Mouse (Mus musculus): ENCODE measurements at regions not wholly inside any gene's neighbourhood (a gene's known extent, or its start where the extent isn't known, plus 50 kb on each side); places are given as distances from the start of the nearest gene placed in this dataset.

DNA sequence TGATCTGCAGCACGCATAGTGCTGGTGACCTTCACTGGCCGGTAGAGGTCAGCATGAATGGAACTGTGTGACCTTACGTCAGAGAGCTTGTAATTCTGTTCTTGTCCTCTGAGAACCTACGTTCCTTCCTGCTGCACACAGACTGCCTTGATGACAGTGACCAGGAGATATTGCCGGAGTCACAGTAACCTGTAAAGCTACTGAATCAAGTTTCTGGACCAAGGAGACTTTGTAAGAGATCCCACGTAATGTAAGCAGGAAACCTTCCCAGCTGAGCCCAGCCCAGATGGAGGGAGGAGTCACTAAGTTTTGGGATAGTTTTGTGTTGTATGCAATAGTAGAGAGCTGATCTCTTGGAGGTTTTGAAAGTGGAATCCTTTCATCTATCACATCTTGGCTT, 117.4 kb upstream of the Lyplal1 start:
- no peak for DNase-seq (ENCODE audit: low spot score)

DNA sequence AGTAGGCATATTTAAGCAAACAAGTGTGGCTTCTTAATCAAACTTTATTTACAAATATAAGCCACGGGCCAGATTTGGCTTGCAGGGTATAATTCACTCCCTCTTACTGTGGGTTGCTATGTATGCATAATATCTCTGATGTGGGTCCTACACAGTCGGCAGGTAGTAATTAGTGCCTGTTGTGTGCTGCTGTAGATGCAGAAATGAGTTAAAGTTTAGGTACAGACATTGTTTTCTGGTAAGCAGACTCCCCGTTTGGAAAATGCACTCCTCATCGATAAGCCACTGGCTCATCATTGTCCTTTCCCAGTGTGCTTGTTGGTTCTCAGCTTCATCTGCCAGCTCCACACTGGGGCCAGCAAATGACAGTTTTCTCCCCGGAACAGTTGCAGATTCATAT, 113.4 kb upstream of the Lyplal1 start:
- no peak for DNase-seq (ENCODE audit: low spot score)

DNA sequence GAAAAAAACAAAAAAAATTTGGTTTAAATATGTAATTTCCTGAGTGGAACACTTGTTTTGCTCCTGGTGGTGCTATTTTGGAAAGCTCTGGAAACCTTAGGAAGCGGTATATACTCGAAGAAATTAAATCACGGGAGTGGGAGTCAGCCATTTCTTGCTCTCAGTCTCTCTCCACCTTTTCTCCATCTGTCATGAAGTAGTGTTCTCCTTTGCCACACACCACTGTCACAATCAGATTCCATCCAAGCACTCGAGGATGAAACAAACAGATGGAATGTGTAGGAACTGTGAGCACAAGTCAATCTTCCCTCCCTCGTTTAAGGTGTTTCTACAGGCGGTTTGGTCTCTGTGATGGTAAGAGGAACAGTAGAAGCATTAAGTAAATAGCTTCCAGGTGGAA, 112.7 kb upstream of the Lyplal1 start:
- no peak for DNase-seq (ENCODE audit: low spot score)

DNA sequence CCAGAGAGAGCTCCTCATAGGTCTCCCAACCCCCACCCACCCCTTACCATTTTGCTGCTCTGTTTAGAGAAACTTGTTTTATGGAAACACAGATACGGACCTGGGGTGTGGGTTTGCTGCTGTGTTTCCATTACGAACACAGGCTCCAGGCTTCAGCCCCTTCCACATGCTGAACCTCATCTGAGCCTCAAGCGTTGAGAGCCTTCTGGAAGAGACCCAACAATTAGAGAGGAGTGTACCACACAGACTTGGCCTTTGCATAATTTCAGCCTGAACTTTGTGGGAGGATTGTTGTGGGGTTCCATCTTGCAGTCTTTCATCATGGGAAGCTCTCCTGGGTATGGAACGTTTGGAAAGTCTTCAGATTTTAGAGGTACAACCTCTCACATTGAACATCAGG, 111.3 kb upstream of the Lyplal1 start:
- DNase-seq (ENCODE audit: low spot score): no peak

DNA sequence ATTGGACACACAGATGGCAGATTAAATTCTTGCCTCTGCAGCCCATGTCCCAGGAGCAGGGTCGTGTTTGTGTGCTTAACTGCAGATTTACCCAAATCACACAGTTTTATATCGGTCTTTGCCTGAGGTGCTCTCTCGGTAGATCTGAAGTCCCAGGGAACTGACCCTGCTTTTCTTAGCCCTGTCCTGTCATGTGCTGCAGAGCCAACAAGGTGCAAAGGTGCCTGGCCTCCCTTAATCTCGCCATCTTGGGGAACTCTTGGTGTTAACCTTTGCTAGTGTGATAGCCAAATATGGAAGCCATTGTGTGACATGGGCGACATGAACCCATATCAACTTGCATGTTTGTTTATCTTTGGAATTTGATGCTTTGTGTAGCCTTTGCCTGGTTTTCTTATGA, 107.1 kb upstream of the Lyplal1 start:
- peak; percentile 40 for DNase-seq (ENCODE audit: low spot score)

DNA sequence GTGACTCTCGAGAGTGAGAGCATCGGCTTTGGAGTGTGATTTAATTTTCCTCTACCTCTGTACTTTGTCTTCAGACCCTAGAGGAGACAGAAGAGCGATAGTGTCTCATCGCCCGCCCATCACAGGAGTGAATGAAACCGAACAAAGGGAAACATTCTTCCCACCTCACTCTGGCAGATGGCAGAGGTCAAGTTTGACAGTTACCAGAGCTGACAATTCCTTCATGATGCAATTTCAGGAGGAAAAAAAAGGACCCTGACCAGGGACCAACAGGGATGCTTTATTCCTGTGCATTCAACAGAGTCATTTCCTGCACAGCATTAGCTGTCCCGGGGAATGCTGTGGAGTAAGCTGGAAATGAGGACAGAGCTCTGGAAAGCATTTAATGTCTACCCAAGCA, 106.3 kb upstream of the Lyplal1 start:
- DNase-seq (ENCODE audit: low spot score): peak; percentile 80

DNA sequence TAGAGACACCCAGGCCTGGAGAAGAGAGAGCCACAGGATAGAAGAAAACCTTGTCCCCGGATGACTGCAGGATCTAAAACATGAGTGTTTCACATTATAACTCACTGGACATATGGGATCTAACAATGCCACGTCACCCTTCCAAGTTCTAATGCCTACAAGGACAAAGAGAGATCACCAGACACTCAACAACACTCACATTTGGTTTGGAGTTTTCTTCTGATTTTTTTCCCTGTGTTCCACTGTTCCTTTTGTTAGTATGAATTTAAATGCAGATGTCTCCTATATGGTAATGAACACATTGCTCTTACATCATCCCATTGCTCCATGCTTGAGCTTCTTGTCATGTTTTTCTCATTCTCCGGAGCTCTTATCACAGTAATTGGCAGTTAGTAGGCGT, 101.9 kb upstream of the Lyplal1 start:
- no peak for DNase-seq (ENCODE audit: low spot score)

DNA sequence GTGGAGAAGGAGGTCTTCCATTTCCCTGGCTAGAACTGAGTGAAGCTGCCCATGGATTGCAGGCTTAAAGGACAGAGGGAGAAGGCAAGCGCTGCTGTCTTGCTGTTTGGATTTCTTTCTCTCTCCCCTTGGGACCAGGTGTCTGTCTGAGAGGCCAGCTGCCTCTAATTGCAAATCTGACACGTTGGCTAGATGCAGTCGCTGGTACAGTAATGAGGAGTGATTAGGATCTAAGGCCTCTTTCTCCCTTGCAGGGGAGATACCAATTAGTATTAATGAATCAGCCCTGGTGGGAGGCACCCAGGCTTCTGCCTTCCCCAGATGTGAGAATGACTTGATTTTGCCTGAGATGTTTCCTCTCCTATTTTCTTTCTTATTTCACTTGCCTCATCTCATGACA, 100.1 kb upstream of the Lyplal1 start:
- no peak for DNase-seq (ENCODE audit: low spot score)

DNA sequence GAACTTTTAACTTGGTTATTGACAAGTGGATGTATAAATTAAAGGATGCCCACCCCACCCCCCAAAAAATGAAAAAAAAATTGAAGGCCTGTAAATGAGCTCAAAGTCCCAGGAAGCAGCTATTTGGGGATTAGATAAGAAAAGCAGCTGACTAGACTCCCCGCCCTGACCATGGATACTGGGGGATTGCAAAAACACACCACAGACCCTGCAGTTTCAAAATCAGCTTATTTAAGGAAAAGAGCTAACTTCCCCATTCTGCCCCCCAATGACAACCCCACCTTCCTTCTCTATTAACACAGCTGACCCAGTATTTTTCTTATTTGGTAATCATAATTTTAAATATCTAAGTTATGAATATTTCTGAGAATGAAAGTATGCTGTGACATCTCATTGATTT, 87.0 kb upstream of the Lyplal1 start:
- no peak for DNase-seq (ENCODE audit: low spot score)

DNA sequence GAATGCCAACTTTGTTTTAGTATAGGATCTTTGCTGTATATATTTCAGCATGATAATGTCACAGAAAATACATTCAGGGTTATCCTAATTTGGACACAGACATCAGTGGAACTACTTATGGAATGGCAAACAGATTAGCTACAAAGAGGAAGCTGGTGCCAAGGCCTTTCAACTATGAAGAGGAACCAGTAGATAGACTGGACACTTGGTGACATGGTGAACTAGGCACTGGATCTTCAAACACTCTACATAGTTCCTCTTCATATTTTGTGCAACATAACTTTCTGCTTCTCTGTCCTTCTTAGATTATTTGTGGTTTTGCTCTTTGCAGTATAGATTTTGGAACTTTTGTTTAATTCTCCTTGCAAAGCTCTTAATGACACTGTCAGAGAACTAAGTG, 85.4 kb upstream of the Lyplal1 start:
- no peak for DNase-seq (ENCODE audit: low spot score)

DNA sequence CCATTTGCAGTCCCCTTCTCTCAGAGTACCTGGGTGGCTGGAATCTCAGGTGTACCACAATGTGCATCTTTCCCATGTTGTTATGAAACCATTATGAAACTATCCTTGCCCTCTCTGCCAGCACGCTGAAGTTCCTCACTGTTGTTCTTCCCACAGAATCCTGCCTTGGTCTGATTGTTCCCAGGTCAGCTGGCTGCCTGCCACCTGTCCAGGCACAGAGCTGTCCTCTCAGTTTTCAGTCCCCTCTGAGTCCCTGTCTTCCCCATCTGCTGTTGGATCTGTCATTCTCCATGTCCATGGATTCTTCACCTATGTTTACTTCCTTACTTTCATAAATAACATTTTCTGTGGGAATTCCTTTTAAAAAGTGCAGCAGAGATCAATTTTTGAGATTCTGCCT, 81.3 kb upstream of the Lyplal1 start:
- no peak for DNase-seq (ENCODE audit: low spot score)

DNA sequence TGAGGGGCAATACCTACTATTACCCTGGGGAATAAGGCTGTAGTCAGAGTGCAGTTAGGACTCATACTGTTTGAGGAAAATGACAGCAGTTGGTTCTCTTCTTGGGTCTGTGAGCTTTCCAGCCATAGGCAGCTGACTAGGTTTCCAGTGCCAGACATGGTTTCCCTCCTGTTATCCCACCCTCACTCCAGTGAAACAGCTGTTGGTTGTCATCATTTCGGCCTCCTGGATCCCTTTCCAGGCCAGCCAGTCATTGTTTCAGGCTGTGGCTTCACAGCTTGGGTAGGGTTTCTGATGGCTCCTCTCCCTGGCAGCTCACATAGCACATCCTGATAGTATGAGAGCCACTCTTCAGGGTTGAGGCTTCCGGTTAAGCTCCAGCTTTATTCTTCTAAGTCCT, 79.9 kb upstream of the Lyplal1 start:
- DNase-seq (ENCODE audit: low spot score): no peak

DNA sequence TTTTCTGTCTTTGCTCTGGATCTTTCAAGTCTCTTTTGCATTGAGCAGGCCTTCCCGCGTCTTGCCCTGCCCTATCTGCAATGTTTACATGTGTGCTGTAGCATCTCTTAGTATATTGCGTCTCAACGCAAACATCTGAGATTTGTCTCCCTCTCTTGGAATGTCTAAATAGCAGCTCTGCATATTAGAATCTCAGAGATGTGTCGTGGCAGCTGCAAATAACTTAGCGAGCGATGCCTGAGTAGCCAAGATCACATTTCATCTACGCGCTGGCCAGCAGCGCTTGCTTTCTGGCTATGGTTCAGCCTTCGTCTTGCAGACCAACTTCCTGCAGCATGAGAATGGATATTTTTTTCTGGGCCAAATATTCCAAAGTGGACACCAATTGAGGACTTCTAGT, 72.3 kb upstream of the Lyplal1 start:
- peak; percentile 23 for DNase-seq (ENCODE audit: low spot score)

DNA sequence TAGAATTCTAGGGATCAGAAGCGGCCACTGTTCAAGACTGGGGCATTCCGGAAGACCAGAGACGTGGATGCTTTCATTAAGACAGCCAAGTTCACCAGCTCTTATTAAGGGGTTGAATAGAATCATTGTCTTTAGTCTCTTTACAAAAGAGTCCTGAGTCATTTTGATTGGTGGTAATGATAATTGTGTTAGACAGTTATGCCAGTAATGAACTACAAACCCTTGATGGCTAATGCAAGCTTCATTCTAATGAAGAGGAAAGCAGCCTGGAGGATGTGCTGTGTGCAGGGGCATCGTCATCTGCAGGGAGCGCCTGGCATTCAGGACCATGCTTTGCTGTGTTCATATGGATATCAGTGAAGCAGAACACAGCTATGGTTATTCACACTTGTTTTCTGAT, 70.3 kb upstream of the Lyplal1 start:
- no peak for DNase-seq (ENCODE audit: low spot score)

DNA sequence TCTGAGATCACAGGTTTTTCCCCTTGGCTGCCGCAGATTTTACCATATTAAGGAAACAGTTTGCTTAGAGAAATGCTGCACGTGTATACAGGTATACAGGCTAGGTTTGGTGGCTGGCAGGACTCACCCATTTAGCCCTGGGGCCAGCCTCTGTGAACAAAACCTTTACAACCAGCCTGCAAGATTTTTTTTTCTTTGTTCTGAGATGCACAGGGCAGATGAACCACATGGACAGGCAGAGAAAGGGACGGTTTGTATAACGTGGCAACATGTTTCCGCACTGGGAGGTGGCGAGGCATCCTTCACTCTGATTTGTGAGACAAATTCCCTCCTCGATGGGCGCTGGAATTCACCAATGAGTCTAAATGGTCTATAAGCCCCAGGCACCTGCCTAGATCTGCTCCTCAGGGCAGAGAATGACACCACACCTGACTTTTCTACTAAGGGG, 66.1 kb upstream of the Lyplal1 start:
- DNase-seq (ENCODE audit: low spot score): no peak

DNA sequence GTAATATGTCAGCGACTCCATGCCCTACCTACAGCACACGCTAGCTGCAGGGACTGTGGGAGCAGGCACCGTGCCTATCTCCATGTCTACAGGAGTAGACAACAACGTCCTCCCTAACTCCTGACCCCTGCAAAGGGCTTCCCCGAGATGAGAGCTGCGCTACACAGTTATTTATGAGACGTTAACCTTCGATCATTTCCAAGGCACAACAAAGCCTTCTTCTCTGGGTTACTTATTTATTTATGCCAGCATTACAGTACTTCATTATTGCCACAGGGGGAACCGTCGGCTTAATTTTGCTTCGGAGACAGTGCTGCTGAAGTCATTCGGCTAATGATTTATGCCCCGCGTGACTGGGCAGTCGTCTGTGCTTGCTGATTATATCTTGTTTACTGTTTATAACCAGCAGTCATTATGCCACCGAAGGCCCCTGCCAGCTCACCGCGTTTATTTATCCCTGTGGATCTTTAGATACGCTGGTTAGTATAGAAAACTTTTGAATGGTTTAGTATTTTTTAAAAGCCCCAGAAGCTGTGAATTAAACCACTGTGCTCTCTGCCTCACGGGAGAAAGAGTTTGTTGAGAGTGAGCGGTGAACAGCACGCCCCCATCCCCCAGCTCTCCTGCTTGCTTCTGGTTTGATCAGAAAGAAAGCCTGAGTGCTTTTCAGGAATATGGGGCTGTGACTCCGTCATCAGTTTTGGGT, 65.5 kb upstream of the Lyplal1 start:
- peak; percentile 71 for DNase-seq (ENCODE audit: low spot score)

DNA sequence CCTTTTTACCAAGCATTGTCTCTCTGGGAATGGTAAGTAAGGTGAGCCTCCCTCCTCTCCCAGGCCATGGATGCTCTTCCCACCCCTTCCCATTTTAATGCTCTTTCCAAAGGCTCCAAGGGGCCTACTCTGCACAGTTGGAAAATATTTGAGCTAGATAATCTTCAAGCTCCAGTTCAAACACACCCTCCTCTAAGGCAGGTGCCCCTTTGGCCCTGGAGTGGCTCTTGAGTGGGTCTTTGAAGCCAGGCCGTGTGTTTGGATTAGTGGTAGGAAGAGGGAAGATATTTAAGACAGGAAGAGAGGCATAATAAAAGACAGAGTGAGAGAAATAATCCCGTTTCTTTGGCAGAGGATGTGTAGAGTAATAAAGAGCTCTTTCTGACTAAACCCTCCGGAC, 59.9 kb upstream of the Lyplal1 start:
- DNase-seq (ENCODE audit: low spot score): no peak

DNA sequence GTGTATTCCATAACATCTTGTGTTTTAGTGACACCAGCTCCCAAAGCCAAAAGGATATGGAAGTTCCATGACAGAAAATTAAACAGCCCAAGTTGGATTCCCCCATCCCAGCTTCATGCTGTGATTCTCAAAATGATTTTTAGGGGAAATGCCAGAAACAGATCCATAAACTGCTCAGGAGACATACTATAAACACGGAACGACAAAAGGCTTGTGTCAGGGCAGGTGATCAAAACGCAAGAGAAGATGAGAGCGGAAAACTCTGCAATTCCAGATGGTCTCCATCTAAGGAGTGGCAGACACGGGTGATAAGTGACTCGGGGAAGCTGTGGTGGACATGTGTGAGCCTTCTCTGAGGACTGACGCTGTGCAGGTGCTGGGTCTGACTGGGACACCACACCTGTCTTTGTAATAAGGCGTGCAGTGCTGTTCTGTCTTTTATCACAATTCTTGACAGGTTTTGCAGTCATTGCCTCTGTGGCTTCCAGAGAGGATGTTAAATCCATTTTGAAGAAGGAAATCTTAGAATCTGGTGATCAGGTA, 56.4 kb upstream of the Lyplal1 start:
- DNase-seq (ENCODE audit: low spot score): no peak

DNA sequence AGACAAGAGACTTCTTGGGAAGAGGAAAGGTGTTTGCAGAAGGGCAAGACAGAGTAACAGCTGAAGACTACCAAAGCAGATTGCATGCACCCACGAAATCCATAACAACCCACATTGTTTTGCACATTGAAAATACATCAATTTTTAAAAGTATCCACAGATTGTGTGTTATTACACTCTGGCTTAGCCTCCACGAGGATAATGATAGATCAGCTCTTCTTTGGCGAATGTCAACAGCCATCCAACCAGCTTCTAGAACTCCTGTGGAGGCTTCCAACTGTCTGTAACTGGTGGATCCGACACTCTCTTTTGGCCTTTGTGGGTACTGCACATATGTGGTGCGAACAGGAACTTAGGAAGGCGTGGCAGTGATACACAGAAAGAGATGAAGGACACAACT, 54.6 kb upstream of the Lyplal1 start:
- no peak for DNase-seq (ENCODE audit: low spot score)

Measured in embryo, embryonic 10.5 days (tissue).